Mouse (Mus musculus) megakaryocyte, adult 5-6 weeks (primary cell): ENCODE results near the gene Polr3e. TPM values are rescaled to one million over a fixed set of nuclear protein-coding genes. Genes with fewer than 3 reads are reported as not detected.
"Not testable (repeated sequence)": the region's sequence is repeated elsewhere in the genome, so short reads cannot be mapped to it uniquely, and the experiment has no call there.

ENCODE experiments used
- ATAC-seq: 2 replicates; pipeline ENCODE4 v1.8.0; 2016; ENCODE audit warnings: mild to moderate bottlenecking, inconsistent platforms; ENCODE audit not compliant: poor library complexity, severe bottlenecking
- total RNA-seq, 2 experiments: library from RNA; stranded (forward) in 1 of 2; stranded (reverse) in 1 of 2; fragments of 153-499, 151-499 nt in 1 of 2; fragments of 221-1000, 200-1000 nt in 1 of 2; gene quantifications; 2 replicates each; pipeline versions ENCODE4 v1.2.3 to v1.2.4; 2015 to 2017

Polr3e gene
- total RNA-seq, 2 experiments from 2014 or later: 5.3 to 11.6 TPM

DNA sequence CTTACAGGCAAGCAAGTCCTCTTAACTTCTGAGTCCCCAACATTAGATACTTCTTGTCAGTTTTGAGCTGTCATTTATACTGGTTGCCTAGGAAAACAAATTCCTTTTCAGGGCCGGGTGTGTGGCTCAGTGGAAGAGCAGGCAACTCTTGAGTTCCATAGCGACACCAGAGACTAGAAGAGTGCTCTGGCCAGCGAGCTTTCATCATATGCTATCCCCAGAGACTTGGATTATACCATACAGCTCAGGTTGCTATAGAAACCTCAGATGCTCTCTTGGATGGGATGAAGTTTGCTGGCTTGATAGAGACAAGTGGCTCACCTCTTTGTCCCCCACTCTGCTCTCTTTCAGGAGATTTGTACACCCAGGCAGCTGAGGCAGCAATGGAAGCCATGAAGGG, 14.6 kb upstream of the Polr3e start:
- ATAC-seq: no peak

DNA sequence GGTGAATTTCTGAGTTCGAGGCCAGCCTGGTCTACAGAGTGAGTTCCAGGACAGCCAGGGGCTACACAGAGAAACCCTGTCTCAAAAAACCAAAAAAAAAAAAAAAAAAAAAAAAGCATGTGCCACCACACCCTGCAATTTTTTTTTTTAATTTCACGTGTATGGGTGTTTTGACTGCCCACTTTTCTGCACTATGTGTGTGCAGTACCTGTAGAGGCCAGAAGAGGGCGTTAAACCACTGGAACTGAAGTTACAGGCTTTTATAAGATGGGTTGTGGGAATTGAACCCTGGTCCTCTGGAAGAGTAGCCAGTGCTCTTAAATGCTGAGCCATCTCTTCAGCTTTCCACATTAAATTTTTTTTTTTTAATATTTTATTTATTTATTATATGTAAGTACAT, 7.4 kb upstream of the Polr3e start:
- ATAC-seq: not testable (repeated sequence)

DNA sequence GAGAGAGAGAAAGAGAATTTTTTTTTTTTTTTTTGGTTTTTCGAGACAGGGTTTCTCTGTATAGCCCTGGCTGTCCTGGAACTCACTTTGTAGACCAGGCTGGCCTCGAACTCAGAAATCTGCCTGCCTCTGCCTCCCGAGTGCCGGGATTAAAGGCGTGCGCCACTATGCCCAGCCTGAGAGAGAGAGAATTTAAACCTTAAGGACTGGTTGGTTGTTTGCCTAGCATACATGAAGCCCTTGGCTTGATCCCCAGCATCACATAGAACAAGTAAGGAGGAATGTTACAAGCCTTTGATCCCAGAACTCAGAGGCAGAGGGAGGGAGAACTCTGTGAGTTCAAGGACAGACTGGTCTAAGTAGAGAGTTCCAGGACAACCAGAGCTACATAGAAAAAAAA, 6.3 kb upstream of the Polr3e start:
- not testable (repeated sequence) for ATAC-seq

DNA sequence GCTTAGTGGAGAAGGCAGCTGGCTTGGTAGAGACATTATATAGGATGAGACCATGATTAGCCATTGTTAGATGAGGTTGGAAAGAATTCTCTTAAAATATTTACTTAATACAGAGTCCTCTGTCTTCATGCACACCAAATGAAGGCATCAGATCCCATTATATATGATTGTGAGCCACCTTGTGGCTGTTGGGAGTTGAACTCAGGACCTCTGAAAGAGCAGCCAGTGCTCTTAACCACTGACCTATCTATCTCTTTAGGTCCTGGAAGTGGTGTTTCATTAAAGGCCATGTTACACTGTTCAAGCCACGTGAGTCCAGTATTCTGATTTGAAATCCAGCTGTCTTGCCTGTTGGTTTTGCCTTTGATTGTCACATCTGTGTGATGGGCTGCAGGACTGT, 4.2 kb upstream of the Polr3e start:
- no peak for ATAC-seq

DNA sequence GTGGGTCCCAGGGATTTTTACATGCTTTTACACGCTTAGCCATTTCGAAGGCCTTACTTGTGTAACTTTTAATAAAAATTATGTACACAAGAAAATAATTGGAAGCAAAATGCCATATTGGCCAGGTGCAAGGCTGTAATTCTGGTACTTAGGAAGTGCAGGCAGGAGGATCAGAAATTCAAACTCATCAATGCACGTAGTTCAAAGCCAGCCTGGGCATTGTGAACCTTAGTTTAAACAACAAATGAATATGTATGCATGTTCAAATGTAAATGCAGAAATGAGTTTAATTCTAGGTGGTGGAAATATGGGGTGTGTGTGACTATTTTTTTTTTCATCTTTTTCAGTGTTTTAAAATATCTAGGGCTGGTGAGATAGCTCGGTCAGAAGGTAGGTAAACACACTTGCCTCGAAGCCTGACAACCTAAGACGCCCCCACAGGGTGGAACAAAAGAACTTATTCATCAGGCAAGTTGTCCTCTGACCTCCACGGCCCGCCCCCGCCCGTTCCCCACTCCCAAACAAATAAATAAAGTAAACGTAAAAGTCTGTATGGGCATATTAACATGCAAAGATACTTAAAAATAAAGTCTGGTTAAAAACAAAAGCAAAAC, 1.2 kb upstream of the Polr3e start:
- ATAC-seq: no peak

DNA sequence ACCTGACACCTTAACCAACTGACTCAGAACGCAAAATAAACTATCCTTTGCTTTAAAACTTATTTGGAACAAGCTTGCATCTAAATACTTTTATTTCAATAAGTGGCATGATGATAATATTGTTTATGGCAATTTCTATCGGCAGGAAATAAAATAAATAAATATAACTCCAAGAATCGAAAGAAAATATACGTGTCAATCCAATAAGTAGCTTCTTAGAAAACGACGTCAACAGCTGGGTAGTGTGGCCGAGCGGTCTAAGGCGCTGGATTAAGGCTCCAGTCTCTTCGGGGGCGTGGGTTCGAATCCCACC, 309 bp upstream of the Polr3e start:
- ATAC-seq: no peak

DNA sequence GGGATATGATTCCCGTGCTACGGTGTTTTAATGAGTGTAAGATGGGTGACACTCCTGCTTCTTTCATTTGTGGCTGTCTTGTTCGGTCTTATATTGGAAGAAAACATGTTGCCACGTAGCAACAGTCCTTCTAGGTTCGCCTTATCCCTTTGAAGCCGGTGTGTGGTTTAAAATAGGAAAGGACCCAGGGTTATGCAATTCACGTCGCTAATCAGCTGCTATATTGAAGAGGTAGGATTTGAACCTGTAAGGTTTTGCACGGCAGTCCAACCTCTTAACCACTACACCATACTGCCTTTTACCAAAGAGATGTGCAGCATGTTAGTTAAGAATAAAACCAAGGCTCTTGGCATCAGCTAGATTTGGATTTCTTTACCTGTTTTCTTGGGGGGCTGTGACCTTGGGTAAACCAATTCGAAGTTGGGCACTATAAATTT, 1.0 kb downstream of the Polr3e start:
- peak; percentile 75 for ATAC-seq

DNA sequence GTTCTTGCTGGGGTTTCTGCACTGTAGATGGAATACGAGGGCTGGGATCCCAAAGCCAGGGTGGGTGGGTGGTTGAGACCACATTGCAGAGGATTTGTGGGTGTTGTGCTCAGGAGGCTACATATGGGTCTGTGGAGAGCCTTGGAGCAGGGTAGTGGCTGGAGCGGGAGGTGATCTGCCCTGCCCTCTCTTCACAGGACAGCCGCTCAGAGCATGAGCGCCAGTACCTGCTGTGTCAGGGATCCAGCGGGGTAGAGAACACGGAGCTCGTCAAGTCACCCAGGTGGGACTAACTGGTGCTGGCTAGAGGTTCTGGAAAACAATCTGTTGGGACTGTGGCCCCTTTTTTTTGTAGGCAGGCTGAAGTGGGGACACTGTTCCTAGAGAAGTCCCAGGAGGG, 15.6 kb downstream of the Polr3e start:
- ATAC-seq: no peak

DNA sequence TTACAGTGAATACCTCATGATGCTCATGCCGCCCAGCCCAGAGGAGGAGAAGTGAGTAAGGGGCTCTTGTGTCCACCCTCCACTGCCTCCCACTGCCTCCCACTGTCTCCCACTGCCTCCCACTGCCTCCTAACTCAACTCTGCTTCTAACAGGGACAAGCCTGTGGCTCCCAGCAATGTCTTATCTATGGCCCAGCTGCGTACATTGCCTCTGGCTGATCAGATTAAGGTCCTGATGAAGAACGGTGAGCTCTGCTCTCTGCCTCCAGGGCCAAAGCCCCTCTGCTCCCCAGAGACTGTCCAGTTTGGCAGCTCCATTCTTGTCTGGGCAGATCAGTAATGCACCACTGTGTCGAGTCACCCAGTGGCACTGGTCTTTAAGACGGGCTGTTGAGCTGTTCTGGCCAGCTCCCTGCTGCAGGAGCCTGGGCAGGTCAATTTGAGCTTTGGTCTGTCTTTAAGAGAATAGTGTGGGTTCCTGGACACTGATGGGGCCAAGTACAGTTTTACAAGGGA, 16.2 kb downstream of the Polr3e start:
- no peak for ATAC-seq

DNA sequence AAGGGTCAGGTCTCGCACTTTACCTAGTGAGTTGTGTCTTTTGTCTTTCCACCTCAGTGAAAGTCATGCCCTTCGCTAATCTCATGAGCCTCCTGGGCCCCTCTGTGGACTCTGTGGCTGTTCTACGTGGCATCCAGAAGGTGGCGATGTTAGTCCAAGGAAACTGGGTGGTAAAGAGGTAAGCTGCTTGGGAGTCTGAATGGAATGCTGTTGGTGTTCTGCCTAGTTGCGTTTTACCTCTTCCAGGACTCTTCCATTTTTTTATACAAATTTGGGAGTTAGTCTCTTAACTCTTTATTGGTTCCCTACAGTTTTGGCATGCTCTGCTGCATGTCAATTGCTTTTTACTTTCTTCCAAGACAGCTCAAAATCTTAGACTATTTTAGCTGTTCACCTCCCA, 17.2 kb downstream of the Polr3e start:
- peak; percentile 93 for ATAC-seq

DNA sequence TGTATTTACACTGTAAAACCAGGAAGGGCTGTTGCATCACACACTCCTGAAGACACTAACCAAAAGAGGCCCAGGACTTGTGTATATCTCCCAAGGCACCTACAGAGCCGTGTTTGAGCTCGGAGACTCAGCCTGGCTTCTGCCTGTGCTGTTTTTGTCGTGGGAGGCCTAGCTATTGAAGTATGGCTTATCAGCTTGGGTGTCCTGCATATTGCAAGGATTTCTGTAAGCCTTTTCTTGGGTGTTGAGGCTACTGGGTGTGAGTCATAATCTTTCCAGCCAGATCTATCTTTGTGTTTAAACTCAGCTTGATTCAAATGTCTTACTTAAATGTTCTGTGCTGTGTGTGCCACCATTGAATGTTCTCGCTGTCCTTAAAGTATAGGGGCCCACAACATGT, 19.0 kb downstream of the Polr3e start:
- ATAC-seq: no peak

DNA sequence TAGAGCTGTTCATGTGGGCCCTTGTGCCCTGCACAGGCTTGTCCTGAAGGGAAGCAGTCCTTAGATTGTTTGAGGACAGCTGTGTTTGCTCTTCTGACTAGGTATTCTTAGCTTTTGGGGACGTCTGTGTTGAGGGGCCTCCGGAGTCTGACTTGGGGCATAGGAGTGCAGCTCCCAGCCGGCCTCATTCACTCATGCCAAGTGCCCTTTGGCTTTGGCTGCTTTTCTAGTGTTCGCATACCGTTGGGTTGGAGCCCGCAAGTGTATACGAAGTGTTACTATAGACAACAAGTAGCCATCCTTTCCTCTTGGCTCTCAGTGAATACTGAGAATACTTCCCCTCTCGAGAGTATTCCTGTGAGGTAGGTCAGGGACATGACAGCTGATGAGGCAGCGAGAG, 20.7 kb downstream of the Polr3e start:
- ATAC-seq: no peak

DNA sequence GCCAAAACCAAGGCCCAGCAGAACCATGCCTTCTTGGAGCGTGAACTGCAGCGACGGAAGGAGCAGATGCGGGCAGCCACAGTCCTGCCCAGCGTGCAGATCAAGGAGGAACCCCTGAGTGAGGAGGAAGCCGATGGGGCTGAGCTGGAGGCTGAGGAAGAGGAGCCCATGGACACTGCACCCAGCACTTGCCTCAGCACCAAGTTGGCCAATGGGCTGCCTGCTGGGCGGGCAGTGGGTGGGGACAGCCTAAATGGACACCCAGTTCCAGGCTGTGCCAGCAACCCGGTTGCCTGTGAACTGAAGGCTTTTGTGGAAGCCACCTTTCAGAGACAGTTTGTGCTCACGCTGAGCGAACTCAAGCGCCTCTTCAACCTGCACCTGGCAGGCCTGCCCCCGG, 22.8 kb downstream of the Polr3e start:
- ATAC-seq: no peak

DNA sequence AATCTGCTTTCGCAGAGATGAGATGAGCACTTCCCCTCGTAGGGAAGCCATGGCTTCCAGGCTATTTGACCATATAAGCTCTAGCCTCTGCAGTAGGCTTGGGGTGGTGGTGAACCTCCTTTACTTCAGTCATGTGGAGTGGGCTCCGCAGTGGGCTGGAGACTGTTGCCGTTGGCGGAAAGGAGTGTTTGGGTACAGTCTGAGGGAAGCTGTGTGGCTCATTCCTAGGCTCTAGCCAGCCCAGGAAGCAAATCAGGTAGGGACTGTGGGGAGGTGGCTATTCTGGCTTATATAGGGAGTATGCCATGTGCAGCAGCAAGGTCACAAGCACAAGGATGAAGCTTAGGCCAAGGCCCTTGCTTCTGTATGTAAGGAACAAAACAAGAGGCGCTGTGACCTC, 23.7 kb downstream of the Polr3e start:
- no peak for ATAC-seq

DNA sequence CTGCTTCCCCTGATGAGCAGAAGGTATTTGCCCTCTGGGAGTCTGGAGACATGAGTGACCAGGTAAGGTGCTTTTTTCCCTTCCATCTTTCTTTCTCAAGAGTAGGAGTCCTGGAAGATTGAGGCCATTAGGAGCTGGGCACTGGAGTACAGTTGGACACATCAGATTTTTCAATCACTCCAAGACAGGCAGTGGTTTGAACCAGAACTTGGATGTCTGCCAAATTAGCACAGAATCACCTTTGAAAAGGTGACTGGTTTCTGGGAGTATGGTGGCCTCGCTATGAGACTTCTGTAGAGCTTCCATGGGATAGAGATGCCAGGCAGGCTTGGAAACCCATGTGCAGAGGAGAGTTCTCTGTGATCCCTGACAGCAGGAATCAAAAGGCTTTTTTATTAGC, 25.0 kb downstream of the Polr3e start:
- ATAC-seq: no peak

DNA sequence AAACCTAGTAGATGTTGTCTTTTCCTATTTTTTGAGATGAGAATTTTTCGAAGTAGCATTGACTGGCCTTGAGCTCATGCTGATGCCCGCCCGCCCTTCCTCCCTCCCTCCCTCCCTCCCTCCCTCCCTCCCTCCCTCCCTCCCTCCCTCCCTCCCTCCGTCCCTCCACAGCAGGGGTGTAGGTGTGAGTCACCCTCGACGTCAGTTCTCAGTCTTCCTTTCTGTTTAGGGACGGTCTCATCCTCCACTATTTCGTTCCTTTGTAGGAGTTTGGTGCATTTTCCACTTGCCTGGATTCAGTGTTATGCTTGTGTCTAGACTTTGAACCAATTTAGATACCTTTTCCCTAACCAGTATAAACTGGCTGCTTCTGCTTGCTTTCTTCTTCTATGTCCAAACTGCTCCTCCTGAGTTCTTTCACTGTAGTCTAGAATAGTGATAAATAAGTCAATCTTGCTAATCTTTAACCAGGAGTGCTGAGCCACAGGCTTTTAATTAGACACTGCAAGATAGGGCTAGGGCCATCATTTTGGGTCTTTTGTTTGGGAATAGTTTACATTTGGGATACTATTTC, 26.5 kb downstream of the Polr3e start:
- ATAC-seq: no peak

DNA sequence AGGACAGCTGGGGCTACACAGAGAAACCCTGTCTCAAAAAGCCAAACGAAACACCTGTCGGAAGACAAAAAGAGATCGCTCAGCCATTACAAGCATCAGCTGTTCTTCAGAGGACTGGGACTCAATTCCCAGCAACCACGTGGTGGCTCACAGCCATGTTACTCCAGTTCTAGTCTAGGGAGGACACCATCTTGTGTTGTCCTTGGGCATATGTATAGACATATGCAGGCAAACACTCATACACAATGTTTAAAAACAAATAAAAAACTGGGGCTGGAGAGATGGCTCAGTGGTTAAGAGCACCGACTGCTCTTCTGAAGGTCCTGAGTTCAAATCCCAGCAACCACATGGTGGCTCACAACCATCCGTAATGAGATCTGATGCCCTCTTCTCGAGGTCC, 36.0 kb downstream of the Polr3e start:
- ATAC-seq: not testable (repeated sequence)

DNA sequence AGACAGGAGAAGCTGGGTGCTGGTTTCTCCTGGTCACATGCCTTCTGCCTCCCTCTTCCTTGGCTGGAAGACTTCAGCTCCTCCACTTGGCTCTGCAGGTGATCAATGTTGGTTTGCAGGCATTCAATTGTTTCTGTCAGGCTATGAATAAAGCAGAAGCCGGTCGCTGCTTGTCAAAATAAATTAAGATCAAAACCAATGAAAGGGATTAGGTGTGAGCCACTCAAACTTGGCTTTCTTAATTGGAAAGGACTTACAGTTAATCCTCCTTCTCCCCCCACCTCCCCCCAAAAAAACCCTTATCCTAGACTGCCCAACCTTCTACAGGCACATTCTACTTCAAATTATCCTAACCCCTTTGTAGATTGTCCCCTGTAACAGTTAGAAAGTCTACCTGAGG, 42.6 kb downstream of the Polr3e start:
- ATAC-seq: no peak

DNA sequence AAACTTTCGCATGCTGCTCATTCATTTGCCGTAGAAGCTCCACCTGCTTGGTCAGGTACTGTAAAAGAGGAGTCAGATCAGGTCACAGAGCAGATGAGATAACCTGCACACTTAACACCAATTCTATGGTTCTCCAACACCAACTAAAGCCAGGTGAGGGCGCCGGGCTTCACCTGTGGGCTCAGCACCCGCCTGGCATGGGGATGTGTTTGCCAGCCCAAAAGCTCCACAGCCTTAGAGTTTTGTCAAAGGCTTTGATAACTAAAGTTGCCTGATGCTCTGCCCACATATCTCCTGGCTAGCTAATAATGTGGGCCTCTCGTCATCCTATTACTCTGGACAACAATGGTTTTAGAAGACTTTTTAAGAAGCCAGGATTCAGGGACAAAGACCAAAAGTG, 43.1 kb downstream of the Polr3e start:
- no peak for ATAC-seq

DNA sequence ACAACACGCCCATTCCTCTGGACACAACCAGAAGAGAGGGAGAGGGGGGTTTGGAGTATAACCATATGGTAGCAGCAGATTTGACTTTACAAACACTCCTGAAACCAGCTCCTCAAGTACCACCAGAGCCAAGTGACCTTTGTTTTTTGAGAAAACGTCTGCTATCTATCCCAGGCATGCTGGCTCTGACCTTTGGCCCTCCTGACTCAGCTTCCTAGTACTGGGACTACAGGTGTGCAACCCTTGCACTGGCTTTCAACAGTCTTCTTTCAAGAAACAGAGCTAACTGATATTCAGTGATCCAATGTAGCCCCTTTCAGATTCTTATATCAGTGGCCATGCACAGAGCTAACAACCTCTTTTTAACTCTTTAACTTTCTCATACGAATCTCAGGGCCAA, 44.3 kb downstream of the Polr3e start:
- ATAC-seq: no peak

DNA sequence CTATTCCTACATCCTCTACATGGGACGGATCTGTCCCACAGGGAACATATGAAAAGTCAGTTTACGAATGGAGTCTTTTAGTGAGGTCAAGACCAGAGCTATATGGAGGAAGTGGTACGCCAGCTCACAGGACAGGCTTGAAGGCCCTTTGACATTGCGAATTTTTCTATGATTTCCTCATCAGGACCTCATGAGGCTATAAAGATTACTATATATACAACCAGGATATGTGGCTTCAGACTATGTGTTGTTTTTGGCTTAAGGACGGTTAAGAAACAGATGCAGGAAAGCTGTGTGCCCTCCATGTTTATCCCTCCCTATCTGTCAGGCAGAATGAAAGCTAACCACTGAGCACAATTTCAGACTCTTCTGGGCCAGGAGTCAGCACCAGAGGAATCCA, 45.6 kb downstream of the Polr3e start:
- ATAC-seq: no peak

DNA sequence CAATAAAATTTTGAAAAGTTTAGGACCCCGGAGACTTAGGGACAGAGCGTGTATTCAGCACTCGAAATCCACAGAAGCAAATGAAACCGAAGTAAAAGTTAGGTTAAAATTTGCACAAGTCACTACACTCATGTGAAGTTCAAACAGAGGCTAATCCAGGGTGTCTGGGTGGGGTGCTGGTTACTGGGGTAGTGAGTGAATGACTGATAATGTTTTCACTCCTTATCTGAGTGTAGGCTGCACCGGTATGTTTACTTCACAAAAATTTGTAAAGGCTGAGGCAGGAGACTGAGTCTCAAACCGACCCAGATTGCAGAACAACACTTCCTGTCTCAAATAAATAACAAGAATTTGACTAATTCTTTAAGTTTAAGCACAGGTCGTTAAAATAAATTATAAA, 51.7 kb downstream of the Polr3e start:
- ATAC-seq: no peak

DNA sequence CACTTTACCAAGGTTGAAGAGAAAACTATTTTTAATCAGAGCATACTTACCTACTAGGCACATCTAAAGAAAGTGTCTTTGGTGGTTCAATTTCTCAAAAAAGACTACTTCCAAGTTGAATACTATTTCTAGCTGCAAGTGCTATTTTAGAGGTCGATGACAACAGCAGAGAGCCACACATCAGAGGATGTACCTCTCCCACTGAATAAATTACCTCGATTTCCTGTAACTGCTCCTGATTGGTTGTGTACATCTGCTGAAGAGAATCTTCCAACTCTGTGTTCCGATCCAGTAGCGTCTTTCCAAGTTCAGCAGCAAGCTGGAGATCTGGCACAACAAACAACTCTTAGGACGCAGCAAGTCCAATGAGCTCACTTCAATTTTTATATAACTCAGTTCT, 52.6 kb downstream of the Polr3e start:
- no peak for ATAC-seq
